Mouse (Mus musculus) right cerebral cortex, adult 18-20 months (tissue): Measurements from ENCODE around the gene Apobec4.
"Not testable (repeated sequence)": the region's sequence is repeated elsewhere in the genome, so short reads cannot be mapped to it uniquely, and the experiment has no call there.

ENCODE experiments used
- DNase-seq: peaks from one replicate; pipeline ENCODE4 v3.0.0; 2022; ENCODE audit warnings: mixed read lengths

The Apobec4 gene

GRCm38 (mm10) chr1:152766804-152767748 is 16.7 kb downstream of the Apobec4 start:
- no peak for DNase-seq

GRCm38 (mm10) chr1:152767749-152768488 is 17.6 kb downstream of the Apobec4 start:
- DNase-seq: peak; percentile 86

GRCm38 (mm10) chr1:152771016-152771415 is 20.7 kb downstream of the Apobec4 start:
- DNase-seq: peak; percentile 51

- DNase-seq: not testable (repeated sequence)
These were observed 24.2 kb downstream of the Apobec4 start for GRCm38 (mm10) chr1:152774601-152775000.

- DNase-seq: peak; percentile 77
These were observed 28.9 kb downstream of the Apobec4 start for GRCm38 (mm10) chr1:152779071-152779737.

- DNase-seq: no peak
These were observed 34.3 kb downstream of the Apobec4 start for GRCm38 (mm10) chr1:152784620-152785019.

- not testable (repeated sequence) for DNase-seq
These were observed 35.1 kb downstream of the Apobec4 start for GRCm38 (mm10) chr1:152785446-152785845.

- no peak for DNase-seq
These were observed 36.6 kb downstream of the Apobec4 start for GRCm38 (mm10) chr1:152786953-152787352.

GRCm38 (mm10) chr1:152788121-152788660 is 37.8 kb downstream of the Apobec4 start:
- DNase-seq: no peak

- DNase-seq: no peak
These were observed 39.9 kb downstream of the Apobec4 start for GRCm38 (mm10) chr1:152790254-152790653.

- no peak for DNase-seq
These were observed 40.5 kb downstream of the Apobec4 start for GRCm38 (mm10) chr1:152790821-152791220.

- no peak for DNase-seq
These were observed 40.9 kb downstream of the Apobec4 start for GRCm38 (mm10) chr1:152791269-152791668.

GRCm38 (mm10) chr1:152792736-152793494 is 42.6 kb downstream of the Apobec4 start:
- DNase-seq: peak; percentile 43

- DNase-seq: no peak
These were observed 43.3 kb downstream of the Apobec4 start for GRCm38 (mm10) chr1:152793495-152794130.

GRCm38 (mm10) chr1:152795688-152796255 is 45.4 kb downstream of the Apobec4 start:
- DNase-seq: no peak

- no peak for DNase-seq
These were observed 46.4 kb downstream of the Apobec4 start for GRCm38 (mm10) chr1:152796683-152797263.

- no peak for DNase-seq
These were observed 47.8 kb downstream of the Apobec4 start for GRCm38 (mm10) chr1:152798125-152798524.

- no peak for DNase-seq
These were observed 49.5 kb downstream of the Apobec4 start, which contains the start of gene Ncf2 for GRCm38 (mm10) chr1:152799897-152800296. Gene Ncf2 (plus strand): TSS chr1:152800194.

- no peak for DNase-seq
These were observed 50.4 kb downstream of the Apobec4 start for GRCm38 (mm10) chr1:152800633-152801176.

- DNase-seq: no peak
These were observed 54.6 kb downstream of the Apobec4 start for GRCm38 (mm10) chr1:152804907-152805306.
